Mouse (Mus musculus): Measurements from ENCODE around the gene Lactbl1. TPM values are rescaled to one million over a fixed set of nuclear protein-coding genes. Genes with fewer than 3 reads are reported as not detected.

Lactbl1 gene
- total RNA-seq (2023), result not detected

DNA sequence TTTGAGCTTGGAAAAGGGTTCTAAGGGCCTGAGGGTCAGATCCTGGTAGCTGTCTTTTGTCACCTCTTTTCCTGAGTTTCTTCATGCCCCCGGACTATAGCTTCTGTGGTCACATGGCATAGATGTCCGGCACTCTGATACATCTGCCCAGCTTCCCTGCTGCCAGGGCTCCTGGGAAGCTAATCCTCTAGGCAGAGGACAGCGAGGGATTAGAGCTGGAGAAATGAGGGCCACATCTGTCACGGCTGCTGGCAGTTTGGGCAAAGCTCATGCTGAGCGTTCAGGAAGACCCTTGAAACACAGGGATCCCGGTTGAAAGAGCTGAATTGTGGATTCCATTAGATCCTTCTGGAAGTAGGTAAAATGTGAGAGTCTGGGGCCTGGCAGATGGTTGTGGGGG lies at the start of gene Lactbl1:
TSS of gene Lactbl1 (plus strand) at position 234 of the 400 bp plus-strand sequence.

DNA sequence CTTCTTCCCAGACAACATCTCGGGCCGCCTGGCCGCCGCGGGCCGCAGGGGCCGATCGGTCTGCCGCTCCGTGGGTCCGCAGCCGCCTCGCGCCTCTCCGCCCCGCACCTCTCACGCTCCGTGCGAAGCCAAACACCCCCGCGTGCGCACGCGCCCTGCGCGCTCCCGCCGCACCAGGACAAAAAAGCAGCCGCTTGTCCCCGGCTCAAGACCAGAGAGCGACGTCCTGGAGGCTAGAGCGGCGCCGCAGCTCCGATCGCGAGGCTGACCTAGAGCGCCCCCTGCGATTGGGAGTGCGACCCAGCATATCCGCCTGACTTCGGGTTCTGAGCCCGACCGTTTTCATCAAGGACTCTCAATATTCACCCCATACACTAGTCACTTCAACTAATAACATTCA lies 19.9 kb upstream of the Lactbl1 start, which contains the start of gene Kdm1a:
TSS of gene Kdm1a (minus strand) at position 156 of the 400 bp plus-strand sequence.

DNA sequence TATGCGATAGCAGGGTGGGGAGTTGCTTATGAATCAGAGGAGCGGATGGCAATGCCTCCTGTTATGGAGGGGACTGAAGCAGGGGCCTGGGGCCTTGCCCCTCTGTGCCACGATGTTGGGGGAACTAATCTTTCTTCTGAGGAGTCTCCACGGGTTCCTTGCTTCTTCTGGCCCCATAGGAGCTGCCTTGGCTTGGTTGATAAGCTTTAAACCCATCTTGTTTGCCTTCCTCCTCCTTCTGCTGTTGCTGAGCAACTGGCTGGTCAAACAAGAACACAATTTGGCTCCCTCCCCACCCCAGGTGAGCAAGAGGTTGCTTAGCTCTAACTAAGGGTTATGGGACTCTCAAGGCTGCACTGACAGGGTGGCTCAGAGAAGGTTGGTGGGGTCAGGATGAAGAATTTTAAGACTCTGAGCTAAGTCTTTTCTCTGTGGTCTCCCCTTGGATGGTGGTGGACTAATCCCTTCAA lies 12.0 kb upstream of the Lactbl1 start, which contains the start of gene Tex46:
TSS of gene Tex46 (plus strand) at position 51 of the 470 bp plus-strand sequence.

Other genes with a start within 250 kb of the Lactbl1 start
- gene Htr1d, start 199.1 kb upstream of the Lactbl1 start, total RNA-seq (2023), result not detected
- gene 6030445D17Rik, start 160.4 kb upstream of the Lactbl1 start, total RNA-seq (2023), result not detected
- 1 to 10 TPM; 1.3 to 4.9 TPM for gene Luzp1, start 152.9 kb upstream of the Lactbl1 start, total RNA-seq (2023)
- gene Kdm1a, start 19.9 kb upstream of the Lactbl1 start, total RNA-seq (2023), result 10 to 100 TPM; 27.0 to 29.2 TPM
- gene Tex46, start 12.2 kb upstream of the Lactbl1 start, total RNA-seq (2023), result not detected
- gene Ephb2, start 213.4 kb downstream of the Lactbl1 start, total RNA-seq (2023), result under 1 TPM in 1 of 2 experiments, not detected in 1; 0.33 TPM